Mouse (Mus musculus) gastrocnemius, adult 8-10 months (tissue): ENCODE measurements around the gene Cfb. TPM values are rescaled to one million over a fixed set of nuclear protein-coding genes. Genes with fewer than 3 reads are reported as not detected.
"Not testable (repeated sequence)": the region's sequence is repeated elsewhere in the genome, so short reads cannot be mapped to it uniquely, and the experiment has no call there.

Experiments used
- DNase-seq, 2 experiments: peaks; one replicate each; pipeline ENCODE4 v3.0.0; 2022; ENCODE audit warnings: low spot score in 2 of 2
- total RNA-seq, 4 experiments: library from RNA; stranded (reverse); gene quantifications; 2 replicates each; pipeline ENCODE4 v1.2.4; 2022

Cfb gene
- 1 to 10 TPM in 3 of 4 experiments, under 1 TPM in 1; 0.56 to 6.3 (median 2.8) TPM for total RNA-seq

- no peak for DNase-seq
Measured at GRCm38 (mm10) chr17:34862416-34863081, at the start of gene Cfb. Cfb (minus strand) TSS chr17:34862518.

- peak; percentile 56 to 67 for DNase-seq
Measured at GRCm38 (mm10) chr17:34911945-34912351, 49.6 kb upstream of the Cfb start.

GRCm38 (mm10) chr17:34910982-34911381, 48.7 kb upstream of the Cfb start:
- no peak for DNase-seq

GRCm38 (mm10) chr17:34902895-34903294, 40.6 kb upstream of the Cfb start:
- no peak for DNase-seq

GRCm38 (mm10) chr17:34901948-34902347, 39.6 kb upstream of the Cfb start:
- DNase-seq: not testable (repeated sequence)

- not testable (repeated sequence) for DNase-seq
Measured at GRCm38 (mm10) chr17:34900826-34901225, 38.5 kb upstream of the Cfb start.

- no peak for DNase-seq
Measured at GRCm38 (mm10) chr17:34899890-34900243, 37.5 kb upstream of the Cfb start.

- no peak for DNase-seq
Measured at GRCm38 (mm10) chr17:34899053-34899889, 37.0 kb upstream of the Cfb start.

- DNase-seq: no peak
Measured at GRCm38 (mm10) chr17:34898706-34899052, 36.4 kb upstream of the Cfb start.

- peak; percentile 68 to 70 for DNase-seq
Measured at GRCm38 (mm10) chr17:34898160-34898586, 35.9 kb upstream of the Cfb start, which contains the start of the genes C2 and Ehmt2. C2 (minus strand) TSS chr17:34898265. Ehmt2 (plus strand) TSS chr17:34898469.

GRCm38 (mm10) chr17:34897373-34898159, 35.2 kb upstream of the Cfb start:
- DNase-seq: no peak

- no peak for DNase-seq
Measured at GRCm38 (mm10) chr17:34896366-34896765, 34.0 kb upstream of the Cfb start.

- DNase-seq: no peak
Measured at GRCm38 (mm10) chr17:34895724-34896123, 33.4 kb upstream of the Cfb start.

- peak in 1 of 2 experiments; percentile 45 for DNase-seq
Measured at GRCm38 (mm10) chr17:34894801-34895530, 32.6 kb upstream of the Cfb start.

- DNase-seq: peak; percentile 90 to 94
Measured at GRCm38 (mm10) chr17:34894074-34894597, 31.8 kb upstream of the Cfb start.

- no peak for DNase-seq
Measured at GRCm38 (mm10) chr17:34893072-34893824, 30.9 kb upstream of the Cfb start.

GRCm38 (mm10) chr17:34891377-34891776, 29.1 kb upstream of the Cfb start:
- DNase-seq: no peak

GRCm38 (mm10) chr17:34890074-34890743, 27.9 kb upstream of the Cfb start:
- DNase-seq: no peak

GRCm38 (mm10) chr17:34887942-34888341, 25.6 kb upstream of the Cfb start:
- DNase-seq: no peak

- no peak for DNase-seq
Measured at GRCm38 (mm10) chr17:34885615-34886014, 23.3 kb upstream of the Cfb start.
